Comparison of ENCODE assay signal across 18 mouse cellular contexts in genomic region chr1:3903432-3903831, GRCm38 (mm10).
DNase-seq lines count a peak whose midpoint lies in the region; ATAC-seq and TF ChIP-seq lines count a peak whose summit lies in the region.
"Had no signal": no experiment of that assay in that cellular context is flagged by ENCODE, and none has a peak within 500 bp of the region (broad histone marks: within the 10 kb centered on the region; RNA-seq: fewer than 3 reads in every experiment).

No protein-coding gene starts in this region.

- no peak overlapping the region for H3K27ac ChIP-seq in forebrain, embryonic 16.5 days (ENCODE audit: low read length)
- no peak overlapping the region for H3K27ac ChIP-seq in forebrain, embryonic 13.5 days
- H3K27ac ChIP-seq in lung, embryonic 14.5 days (ENCODE audit: low read depth), result no peak overlapping the region
- H3K27ac ChIP-seq: heart, adult 2 months; hindbrain, embryonic 12.5 days had no signal

- H3K36me3 ChIP-seq in forebrain, embryonic 16.5 days (ENCODE audit: control insufficient read depth, insufficient read depth), result no peaks in the 10 kb centered on the region
- no peaks in the 10 kb centered on the region for H3K36me3 ChIP-seq in forebrain, embryonic 13.5 days (ENCODE audit: poor library complexity, severe bottlenecking)
- H3K36me3 ChIP-seq in lung, embryonic 14.5 days (ENCODE audit: insufficient read depth), result no peaks in the 10 kb centered on the region
- H3K36me3 ChIP-seq: heart, embryonic 12.5 days; hindbrain, embryonic 12.5 days had no signal

- no peaks in the 10 kb centered on the region for H3K4me1 ChIP-seq in forebrain, embryonic 16.5 days (replicated peaks; ENCODE audit: control insufficient read depth, insufficient read depth, low read length)
- no peaks in the 10 kb centered on the region for H3K4me1 ChIP-seq in forebrain, embryonic 13.5 days
- H3K4me1 ChIP-seq in lung, embryonic 14.5 days (ENCODE audit: insufficient read depth), result no peaks in the 10 kb centered on the region
- H3K4me1 ChIP-seq: heart, embryonic 12.5 days; hindbrain, embryonic 12.5 days had no signal

- peak; percentile 25 for DNase-seq in lung, embryonic 14.5 days
- no peak for DNase-seq in lung, postnatal 14 days
- peak; percentile 83 for DNase-seq in Muller cell, postnatal 12 days (ENCODE audit: inconsistent ontology term)
- DNase-seq in brain, embryonic 18.5 days (ENCODE audit: low read depth, low spot score), result peak; percentile 14
- DNase-seq in right cerebral cortex, adult 18-20 months, result no peak
- DNase-seq: adrenal gland, postnatal 10 days; cerebellum, adult 18-20 months; cerebellum, postnatal 10 days; gastrocnemius, postnatal 14 days; heart, adult 2 months; heart, postnatal 36 days had no signal

- no peak overlapping the region for H3K4me2 ChIP-seq in forebrain, embryonic 16.5 days (ENCODE audit: low read length)
- H3K4me2 ChIP-seq in forebrain, embryonic 13.5 days, result no peak overlapping the region
- H3K4me2 ChIP-seq in lung, embryonic 14.5 days, result no peak overlapping the region
- H3K4me2 ChIP-seq: heart, embryonic 12.5 days; hindbrain, embryonic 12.5 days had no signal

- peak; percentile 58 for ATAC-seq in forebrain, embryonic 16.5 days
- no peak for ATAC-seq in forebrain, embryonic 13.5 days
- ATAC-seq in lung, embryonic 14.5 days (ENCODE audit: insufficient read depth), result no peak
- ATAC-seq: hindbrain, embryonic 16.5 days; inflammation-experienced regulatory T-cells, adult 6 months; intestine, postnatal 0 days had no signal

- no peaks in the 10 kb centered on the region for H3K27me3 ChIP-seq in forebrain, embryonic 16.5 days (replicated peaks; ENCODE audit: control insufficient read depth, insufficient read depth, low read length)
- H3K27me3 ChIP-seq in forebrain, embryonic 13.5 days, result no peaks in the 10 kb centered on the region
- no peaks in the 10 kb centered on the region for H3K27me3 ChIP-seq in lung, embryonic 14.5 days (ENCODE audit: insufficient read depth, low read length)
- H3K27me3 ChIP-seq: heart, embryonic 12.5 days; hindbrain, embryonic 12.5 days had no signal

- no peak overlapping the region for H3K4me3 ChIP-seq in forebrain, embryonic 16.5 days (replicated peaks; ENCODE audit: low read length)
- no peak overlapping the region for H3K4me3 ChIP-seq in forebrain, embryonic 13.5 days
- H3K4me3 ChIP-seq in lung, embryonic 14.5 days (ENCODE audit: low read depth, low read length), result no peak overlapping the region
- H3K4me3 ChIP-seq: heart, adult 2 months; heart, embryonic 12.5 days; hindbrain, embryonic 12.5 days had no signal

- TF ChIP-seq CTCF in lung, embryonic 14.5 days (IDR thresholded peaks at IDR 0.05; ENCODE audit: low read depth), result no peak

- no peaks in the 10 kb centered on the region for H3K9me3 ChIP-seq in forebrain, embryonic 16.5 days (ENCODE audit: control insufficient read depth, low read length)
- H3K9me3 ChIP-seq in forebrain, embryonic 13.5 days (replicated peaks), result no peaks in the 10 kb centered on the region
- H3K9me3 ChIP-seq in lung, embryonic 14.5 days (ENCODE audit: low read depth, low read length), result no peaks in the 10 kb centered on the region
- H3K9me3 ChIP-seq: heart, embryonic 12.5 days; hindbrain, embryonic 12.5 days had no signal

- 59% methylated on average over 1 of the region's 1 CpGs for WGBS in forebrain, embryonic 16.5 days
- WGBS in forebrain, embryonic 13.5 days, result 75% methylated on average over 1 of the region's 1 CpGs
- WGBS in lung, embryonic 14.5 days, result 30% methylated on average over 1 of the region's 1 CpGs

- H3K9ac ChIP-seq in forebrain, embryonic 16.5 days (replicated peaks; ENCODE audit: low read depth, low read length), result no peak overlapping the region
- H3K9ac ChIP-seq in forebrain, embryonic 13.5 days, result no peak overlapping the region
- no peak overlapping the region for H3K9ac ChIP-seq in lung, embryonic 14.5 days
- H3K9ac ChIP-seq: heart, embryonic 12.5 days; hindbrain, embryonic 12.5 days had no signal

Comparison
In these comparisons a context has a peak if more than half of its experiments do, and no peak if none do; other contexts are left out.
1. DNase-seq: peak in lung, embryonic 14.5 days (single experiment), Muller cell, postnatal 12 days (single experiment) and brain, embryonic 18.5 days (single experiment); none in lung, postnatal 14 days (single experiment) and right cerebral cortex, adult 18-20 months (single experiment).